Comparison of ENCODE assay signal across 8 mouse cellular contexts in the genomic region with DNA sequence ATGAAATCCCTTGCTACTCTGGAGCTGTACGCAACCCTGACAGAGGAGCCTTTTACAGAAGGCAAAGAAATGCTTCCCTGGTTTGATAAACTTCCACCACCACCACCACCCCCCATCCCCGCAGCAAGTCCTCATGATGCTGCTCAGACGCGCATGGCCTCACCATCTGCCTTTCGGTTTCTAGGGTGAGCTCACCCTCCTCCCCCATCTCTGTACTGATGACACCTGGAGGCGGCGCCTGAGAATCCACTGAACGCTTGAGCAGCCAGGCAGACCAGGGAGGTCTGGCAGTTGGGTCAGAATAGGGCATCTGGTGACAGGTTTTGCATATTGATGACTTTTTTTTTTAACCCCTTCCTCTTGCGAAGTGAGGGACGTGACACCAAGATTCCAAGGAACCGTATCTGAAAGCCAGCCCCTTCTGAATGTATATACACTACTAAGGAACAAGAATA. TPM values are rescaled to one million over a fixed set of nuclear protein-coding genes. Genes with fewer than 3 reads are reported as not detected.
DNase-seq lines count a peak whose midpoint lies in the region; ATAC-seq lines count a peak whose summit lies in the region.

No protein-coding gene starts in this region.

- peak; percentile 87 for ATAC-seq in forebrain, embryonic 16.5 days

- no peaks in the 10 kb centered on the region for H3K9me3 ChIP-seq in forebrain, embryonic 16.5 days (ENCODE audit: control insufficient read depth, low read length)

- 0% methylated on average over 11 of the region's 11 CpGs for WGBS in forebrain, embryonic 16.5 days

- H3K4me2 ChIP-seq in forebrain, embryonic 16.5 days (ENCODE audit: low read length): peak overlapping the region; percentile 69

- H3K4me3 ChIP-seq in forebrain, embryonic 16.5 days (replicated peaks; ENCODE audit: low read length): peak overlapping the region; percentile 88

- H3K36me3 ChIP-seq in forebrain, embryonic 16.5 days (ENCODE audit: control insufficient read depth, insufficient read depth): no peaks in the 10 kb centered on the region

- peak overlapping the region; percentile 88 for H3K9ac ChIP-seq in forebrain, embryonic 16.5 days (replicated peaks; ENCODE audit: low read depth, low read length)

- H3K27ac ChIP-seq in forebrain, embryonic 16.5 days (ENCODE audit: low read length): peak overlapping the region; percentile 92

- no peaks in the 10 kb centered on the region for H3K27me3 ChIP-seq in forebrain, embryonic 16.5 days (replicated peaks; ENCODE audit: control insufficient read depth, insufficient read depth, low read length)

- intact Hi-C loops in heart, postnatal 25 days (cut with DNase I): loop anchor here (2.0 kb wide), 1 partner anchor 42 kb away; no protein-coding TSS in a partner anchor

- peaks cover 15% of the 10 kb centered on the region for H3K4me1 ChIP-seq in forebrain, embryonic 16.5 days (replicated peaks; ENCODE audit: control insufficient read depth, insufficient read depth, low read length)

- DNase-seq in MN1 (ENCODE audit: low spot score): peak; percentile 97
- peak; percentile 85 to 92 for DNase-seq in cerebellum, adult 18-20 months
- peak; percentile 41 for DNase-seq in heart, postnatal 25 days (ENCODE audit: low spot score)
- peak; percentile 68 to 76 for DNase-seq in layer of hippocampus, adult 8-10 months (ENCODE audit: low spot score in 2 of 2)
- peak; percentile 80 for DNase-seq in lung, postnatal 10 days
- DNase-seq in retina, adult 2 months (ENCODE audit: low read depth, low spot score): peak; percentile 70
- peak; percentile 84 for DNase-seq in thymus, postnatal 25 days

RNA-seq across cellular contexts. Expression of a gene that starts 27.0 kb away (rescaled TPM):
- 123 and 129 TPM in 2 replicates for polyA plus RNA-seq in forebrain, embryonic 16.5 days (2015; fragmentation: Nextera tagmentation; extraction: Ambion mirVana)
- 10 to 100 TPM; 78.6 to 79.4 TPM for total RNA-seq in heart, postnatal 25 days (2021)
- total RNA-seq in layer of hippocampus, adult 8-10 months (2022): 100 to 1,000 TPM in 1 of 4 experiments, 10 to 100 TPM in 3; 89.9 to 100 (median 92.7) TPM

RNA-seq across cellular contexts. Expression of a gene that starts 44.7 kb away (rescaled TPM):
- 11.5 and 13.4 TPM in 2 replicates for polyA plus RNA-seq in forebrain, embryonic 16.5 days (2015; fragmentation: Nextera tagmentation; extraction: Ambion mirVana)
- total RNA-seq in heart, postnatal 25 days (2021): 10 to 100 TPM; 56.9 to 65.6 TPM
- total RNA-seq in layer of hippocampus, adult 8-10 months (2022): 100 to 1,000 TPM; 105 to 119 (median 113) TPM

Comparison
In these comparisons a context has a peak if more than half of its experiments do, and no peak if none do; other contexts are left out.
1. Peak in every context shown above with its lines: DNase-seq, ATAC-seq, H3K4me3 ChIP-seq and H3K27ac ChIP-seq.
2. DNase-seq: peak in every context shown above with its lines; median percentile 97 in MN1; 88 in cerebellum, adult 18-20 months; 84 in thymus, postnatal 25 days; 80 in lung, postnatal 10 days; 72 in layer of hippocampus, adult 8-10 months; 70 in retina, adult 2 months; 41 in heart, postnatal 25 days.